Mouse (Mus musculus) brain, embryonic 14.5 days (tissue): ENCODE results near the gene Jagn1.
A peak's percentile ranks its signal among the peaks of the same experiment; 100 is the strongest.

Experiments used
- CTCF ChIP-seq: fragments of 200-500 bp; IDR thresholded peaks from 2 replicates; pipeline ENCODE4 v1.5.1; 2012; ENCODE audit warnings: inconsistent platforms, mild to moderate bottlenecking, moderate library complexity, borderline replicate concordance; ENCODE audit not compliant: insufficient read depth, insufficient read length; ENCODE audit errors: extremely low read depth
- POLR2A ChIP-seq: fragments of 200-500 bp; IDR thresholded peaks from 2 replicates; pipeline ENCODE4 v1.6.1; 2012; ENCODE audit warnings: mild to moderate bottlenecking, inconsistent platforms, borderline replicate concordance; ENCODE audit not compliant: poor library complexity, insufficient read depth, insufficient read length, severe bottlenecking; ENCODE audit errors: extremely low read depth

- TF ChIP-seq POLR2A (peak; percentile 68; the same call in 1 of the 2 replicates), CTCF (no peak)
Observed at GRCm38 (mm10) chr6:113419199-113419587, 23.2 kb upstream of the Jagn1 start, which contains the start of gene Rpusd3.
